Mouse (Mus musculus) hindbrain, postnatal 0 days (tissue): ENCODE measurements around the gene Gm14190. TPM values are rescaled to one million over a fixed set of nuclear protein-coding genes. Genes with fewer than 3 reads are reported as not detected.

Experiments used
- ATAC-seq: fragments of 200-750 bp; cut with Nextera tagmentation; 2 replicates; pipeline ENCODE4 v1.8.0; 2017; ENCODE audit warnings: mild to moderate bottlenecking, moderate TSS enrichment, moderate library complexity
- DNase-seq: peaks from one replicate; pipeline ENCODE4 v3.0.0-alpha.2; 2015; ENCODE audit warnings: low spot score
- H3K27ac ChIP-seq: fragments of 300-500 bp; sonication (generic); 2 replicates; pipeline ENCODE4 v1.5.1; 2014; ENCODE audit warnings: mild to moderate bottlenecking
- H3K27me3 ChIP-seq: fragments of 300-500 bp; sonication (generic); 2 replicates; pipeline ENCODE4 v1.6.1; 2014; ENCODE audit warnings: low read length, mixed read lengths; ENCODE audit not compliant: insufficient read depth
- H3K36me3 ChIP-seq: fragments of 300-500 bp; sonication (generic); 2 replicates; pipeline ENCODE4 v1.6.1; 2014; ENCODE audit warnings: low read length, mixed read lengths; ENCODE audit not compliant: insufficient read depth
- H3K4me1 ChIP-seq: fragments of 300-500 bp; sonication (generic); 2 replicates; pipeline ENCODE4 v1.6.1; 2014; ENCODE audit warnings: antibody characterized with exemption, low read length, mixed read lengths; ENCODE audit not compliant: insufficient read depth
- H3K4me2 ChIP-seq: fragments of 300-500 bp; sonication (generic); 2 replicates; pipeline ENCODE4 v1.6.1; 2014; ENCODE audit warnings: low read depth, mild to moderate bottlenecking, low read length, moderate library complexity, mixed read lengths
- H3K4me3 ChIP-seq: fragments of 300-500 bp; sonication (generic); 2 replicates; pipeline ENCODE4 v1.5.1; 2014; ENCODE audit warnings: low read length
- H3K9ac ChIP-seq: fragments of 300-500 bp; sonication (generic); replicated peaks from 2 replicates; pipeline ENCODE4 v1.6.1; 2014; ENCODE audit warnings: mild to moderate bottlenecking, low read length, moderate library complexity, mixed read lengths
- H3K9me3 ChIP-seq: fragments of 300-500 bp; sonication (generic); 2 replicates; pipeline ENCODE4 v1.6.1; 2016; ENCODE audit warnings: low read length, mixed read lengths
- CTCF ChIP-seq: IDR thresholded peaks from 2 replicates; pipeline ENCODE4 v1.5.1; 2016; ENCODE audit warnings: antibody characterized with exemption, control low read depth, low read depth
- WGBS: fragments of 180-500 bp; shearing (Covaris S2); extraction: QIAGEN DNeasy Blood & Tissue Kit; methylation state at CpG from one replicate; pipeline ENCODE4 v1.1.7; 2014; 5-methylcytosine and 5-hydroxymethylcytosine counted together
- polyA plus RNA-seq: library from polyadenylated mRNA; unstranded; fragments of >200 nt; fragmentation: Nextera tagmentation; extraction: Ambion mirVana; gene quantifications from 2 replicates; pipeline ENCODE4 v1.2.1, GENCODE M21; 2015
- total RNA-seq: library from RNA; depleted of rRNA; stranded (reverse); fragments of >200 nt; gene quantifications from 2 replicates; pipeline ENCODE4 v1.2.3, GENCODE M21; 2014; rRNA removed

The Gm14190 gene
- total and polyA plus RNA-seq, 2 experiments from 2014 or later = not detected

DNA sequence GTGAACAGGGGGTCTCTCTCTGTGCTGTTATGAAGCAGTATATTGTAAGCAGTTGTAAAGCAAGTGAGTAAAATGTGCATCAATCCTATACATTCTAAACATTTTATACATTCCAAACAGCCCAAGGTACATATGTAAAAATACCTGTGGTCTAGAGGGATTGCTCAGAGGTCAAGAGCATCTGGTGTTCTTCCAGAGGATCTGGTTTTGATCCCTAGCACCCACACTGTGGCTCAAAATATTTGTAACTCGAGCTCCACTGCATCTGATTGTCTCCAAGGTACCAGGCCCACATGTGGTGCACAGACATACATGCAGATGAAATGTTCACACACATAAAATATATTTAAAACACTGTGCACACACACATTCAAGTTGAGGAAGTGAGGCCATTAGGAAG is 49.6 kb downstream of the Gm14190 start:
- Histone ChIP-seq H3K36me3 (no peaks in the 10 kb centered on the region), H3K9me3 (no peaks in the 10 kb centered on the region)

More for the DNA sequence above, 49.6 kb downstream of the Gm14190 start:
- WGBS = 28% methylated on average over 1 of the region's 1 CpGs
- Histone ChIP-seq H3K4me3 (no peak overlapping the region), H3K9ac (no peak overlapping the region), H3K27me3 (no peaks in the 10 kb centered on the region), H3K4me1 (no peaks in the 10 kb centered on the region), H3K27ac (no peak overlapping the region), H3K4me2 (no peak overlapping the region)
- DNase-seq (no peak), ATAC-seq (no peak)
- no peak for TF ChIP-seq CTCF

Other genes with a start within 250 kb of the Gm14190 start
Only the 30 nearest of the 39 such genes appear.
- not detected in 2 replicates for gene Krt40, start 147.6 kb downstream of the Gm14190 start, total RNA-seq
- gene Krt40, start 147.6 kb downstream of the Gm14190 start, polyA plus RNA-seq = not detected in 2 replicates
- gene Krtap3-3, start 139.9 kb downstream of the Gm14190 start, total RNA-seq = not detected in 2 replicates
- not detected in 2 replicates for gene Krtap3-3, start 139.9 kb downstream of the Gm14190 start, polyA plus RNA-seq
- gene Krtap3-2, start 133.9 kb downstream of the Gm14190 start, total RNA-seq = not detected in 2 replicates
- gene Krtap3-2, start 133.9 kb downstream of the Gm14190 start, polyA plus RNA-seq = not detected in 2 replicates
- not detected in 2 replicates for gene Gm11939, start 131.3 kb downstream of the Gm14190 start, total RNA-seq
- gene Gm11939, start 131.3 kb downstream of the Gm14190 start, polyA plus RNA-seq = not detected in 2 replicates
- gene Krtap3-1, start 124.1 kb downstream of the Gm14190 start, total RNA-seq = not detected in 2 replicates
- gene Krtap3-1, start 124.1 kb downstream of the Gm14190 start, polyA plus RNA-seq = not detected in 2 replicates
- not detected in 2 replicates for gene Krtap1-5, start 109.7 kb downstream of the Gm14190 start, total RNA-seq
- gene Krtap1-5, start 109.7 kb downstream of the Gm14190 start, polyA plus RNA-seq = not detected in 2 replicates
- not detected in 2 replicates for gene Krtap1-4, start 107.1 kb downstream of the Gm14190 start, total RNA-seq
- not detected in 2 replicates for gene Krtap1-4, start 107.1 kb downstream of the Gm14190 start, polyA plus RNA-seq
- gene Krtap1-3, start 99.4 kb downstream of the Gm14190 start, total RNA-seq = not detected in 2 replicates
- gene Krtap1-3, start 99.4 kb downstream of the Gm14190 start, polyA plus RNA-seq = not detected in 2 replicates
- gene Krtap9-3, start 92.6 kb downstream of the Gm14190 start, total RNA-seq = not detected in 2 replicates
- not detected in 2 replicates for gene Krtap9-3, start 92.6 kb downstream of the Gm14190 start, polyA plus RNA-seq
- not detected in 2 replicates for gene Gm11938, start 87.4 kb downstream of the Gm14190 start, total RNA-seq
- not detected in 2 replicates for gene Gm11938, start 87.4 kb downstream of the Gm14190 start, polyA plus RNA-seq
- not detected in 2 replicates for gene Gm11937, start 80.6 kb downstream of the Gm14190 start, total RNA-seq
- gene Gm11937, start 80.6 kb downstream of the Gm14190 start, polyA plus RNA-seq = not detected in 2 replicates
- 2.8 TPM in 1 of 2 replicates, not detected in the other for gene Krtap2-4, start 75.9 kb downstream of the Gm14190 start, total RNA-seq
- gene Krtap2-4, start 75.9 kb downstream of the Gm14190 start, polyA plus RNA-seq = not detected in 2 replicates
- not detected in 2 replicates for gene Gm11562, start 70.3 kb downstream of the Gm14190 start, total RNA-seq
- not detected in 2 replicates for gene Gm11562, start 70.3 kb downstream of the Gm14190 start, polyA plus RNA-seq
- not detected in 2 replicates for gene Krtap4-1, start 62.5 kb downstream of the Gm14190 start, total RNA-seq
- not detected in 2 replicates for gene Krtap4-1, start 62.5 kb downstream of the Gm14190 start, polyA plus RNA-seq
- not detected in 2 replicates for gene Krtap4-2, start 55.7 kb downstream of the Gm14190 start, total RNA-seq
- not detected in 2 replicates for gene Krtap4-2, start 55.7 kb downstream of the Gm14190 start, polyA plus RNA-seq
- gene Krtap4-7, start 46.7 kb downstream of the Gm14190 start, total RNA-seq = not detected in 2 replicates
- not detected in 2 replicates for gene Krtap4-7, start 46.7 kb downstream of the Gm14190 start, polyA plus RNA-seq
- not detected in 2 replicates for gene Gm11555, start 40.5 kb downstream of the Gm14190 start, total RNA-seq
- gene Gm11555, start 40.5 kb downstream of the Gm14190 start, polyA plus RNA-seq = not detected in 2 replicates
- gene Gm11563, start 31.8 kb downstream of the Gm14190 start, total RNA-seq = not detected in 2 replicates
- gene Gm11563, start 31.8 kb downstream of the Gm14190 start, polyA plus RNA-seq = not detected in 2 replicates
- gene Krtap4-6, start 24.8 kb downstream of the Gm14190 start, total RNA-seq = not detected in 2 replicates
- gene Krtap4-6, start 24.8 kb downstream of the Gm14190 start, polyA plus RNA-seq = not detected in 2 replicates
- gene Gm14180, start 43.5 kb upstream of the Gm14190 start, total RNA-seq = not detected in 2 replicates
- gene Gm14180, start 43.5 kb upstream of the Gm14190 start, polyA plus RNA-seq = not detected in 2 replicates
- gene Gm11595, start 82.2 kb upstream of the Gm14190 start, total RNA-seq = not detected in 2 replicates
- not detected in 2 replicates for gene Gm11595, start 82.2 kb upstream of the Gm14190 start, polyA plus RNA-seq
- not detected in 2 replicates for gene Krtap4-8, start 90.0 kb upstream of the Gm14190 start, total RNA-seq
- gene Krtap4-8, start 90.0 kb upstream of the Gm14190 start, polyA plus RNA-seq = not detected in 2 replicates
- gene Krtap4-9, start 94.5 kb upstream of the Gm14190 start, total RNA-seq = not detected in 2 replicates
- not detected in 2 replicates for gene Krtap4-9, start 94.5 kb upstream of the Gm14190 start, polyA plus RNA-seq
- not detected in 2 replicates for gene Gm11596, start 102.7 kb upstream of the Gm14190 start, total RNA-seq
- gene Gm11596, start 102.7 kb upstream of the Gm14190 start, polyA plus RNA-seq = not detected in 2 replicates
- not detected in 2 replicates for gene Gm11569, start 108.2 kb upstream of the Gm14190 start, total RNA-seq
- not detected in 2 replicates for gene Gm11569, start 108.2 kb upstream of the Gm14190 start, polyA plus RNA-seq
- not detected in 2 replicates for gene Gm11554, start 113.7 kb upstream of the Gm14190 start, total RNA-seq
- gene Gm11554, start 113.7 kb upstream of the Gm14190 start, polyA plus RNA-seq = not detected in 2 replicates
- not detected in 2 replicates for gene Krtap4-13, start 119.2 kb upstream of the Gm14190 start, total RNA-seq
- gene Krtap4-13, start 119.2 kb upstream of the Gm14190 start, polyA plus RNA-seq = not detected in 2 replicates
- not detected in 2 replicates for gene Gm11564, start 124.9 kb upstream of the Gm14190 start, total RNA-seq
- gene Gm11564, start 124.9 kb upstream of the Gm14190 start, polyA plus RNA-seq = not detected in 2 replicates
- not detected in 2 replicates for gene 2300003K06Rik, start 147.3 kb upstream of the Gm14190 start, total RNA-seq
- not detected in 2 replicates for gene 2300003K06Rik, start 147.3 kb upstream of the Gm14190 start, polyA plus RNA-seq
- gene Krtap4-16, start 160.9 kb upstream of the Gm14190 start, total RNA-seq = not detected in 2 replicates
- gene Krtap4-16, start 160.9 kb upstream of the Gm14190 start, polyA plus RNA-seq = not detected in 2 replicates